Mouse (Mus musculus): ENCODE measurements around the gene Gcsam. TPM values are rescaled to one million over a fixed set of nuclear protein-coding genes. Genes with fewer than 3 reads are reported as not detected.

Gene Gcsam
- total and polyA plus RNA-seq, 3 experiments = 0.49 to 0.53 TPM; not detected in 1

DNA sequence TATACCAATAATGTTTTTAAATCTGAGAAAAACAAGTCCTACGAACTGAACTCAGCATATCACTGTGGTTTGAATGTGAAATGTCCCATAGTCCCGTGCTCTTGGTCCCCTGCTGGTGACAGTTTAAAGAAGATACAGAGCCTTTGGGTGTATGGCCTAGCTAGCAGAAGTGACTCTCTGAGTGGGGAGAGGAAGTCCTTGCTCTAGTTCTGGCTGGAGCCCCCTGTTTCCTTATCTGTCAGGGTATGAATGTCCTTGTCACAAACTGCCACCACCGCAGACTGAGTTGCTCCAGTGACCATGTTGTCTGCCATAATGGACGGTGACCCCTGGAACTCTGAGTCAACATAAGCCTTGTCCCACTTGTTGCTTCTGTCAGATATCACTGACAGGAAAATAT lies 13.1 kb downstream of the Gcsam start:
- ATAC-seq (ENCODE audit: extremely low read depth, insufficient number of reproducible peaks, low FRiP score, poor library complexity, severe bottlenecking) (no peak), DNase-seq (ENCODE audit: low spot score) (no peak)
- Histone ChIP-seq H3K27me3 (ENCODE audit: insufficient read depth, low read length) (no peaks in the 10 kb centered on the region), H3K4me3 (ENCODE audit: low read depth, low read length) (no peak overlapping the region), H3K9me3 (replicated peaks) (no peaks in the 10 kb centered on the region), H3K4me1 (ENCODE audit: insufficient read depth, low read depth, low read length) (no peaks in the 10 kb centered on the region), H3K36me3 (replicated peaks) (no peaks in the 10 kb centered on the region)
- TF ChIP-seq GATA2 (IDR thresholded peaks at IDR 0.05; ENCODE audit: borderline replicate concordance, low read depth, low read length) = no peak
- TF ChIP-seq POLR2AphosphoS5 (IDR thresholded peaks at IDR 0.05; ENCODE audit: insufficient replicate concordance, low read depth, low read length) = no peak
- TF ChIP-seq CTCF (IDR thresholded peaks at IDR 0.05; ENCODE audit: low read depth, low read length) = no peak

GRCm38 (mm10) chr16:45624791-45625190 lies 14.6 kb downstream of the Gcsam start:
- TF ChIP-seq GATA1 (IDR thresholded peaks at IDR 0.05; ENCODE audit: borderline replicate concordance, low read length) = no peak
- no peak for TF ChIP-seq CTCF (IDR thresholded peaks at IDR 0.05; ENCODE audit: low read depth, low read length)
- no peak for TF ChIP-seq POLR2AphosphoS5 (IDR thresholded peaks at IDR 0.05; ENCODE audit: insufficient replicate concordance, low read depth, low read length)
- ATAC-seq (ENCODE audit: extremely low read depth, insufficient number of reproducible peaks, low FRiP score, poor library complexity, severe bottlenecking) (no peak), DNase-seq (ENCODE audit: low spot score) (no peak)
- H3K27me3 ChIP-seq (ENCODE audit: insufficient read depth, low read length) = no peaks in the 10 kb centered on the region
- no peaks in the 10 kb centered on the region for H3K4me1 ChIP-seq (ENCODE audit: insufficient read depth, low read depth, low read length)
- H3K9me3 ChIP-seq (replicated peaks) = no peaks in the 10 kb centered on the region
- H3K4me3 ChIP-seq (ENCODE audit: low read depth, low read length) = no peak overlapping the region
- H3K36me3 ChIP-seq (replicated peaks) = no peaks in the 10 kb centered on the region

- H3K36me3 ChIP-seq (replicated peaks) = no peaks in the 10 kb centered on the region
- ATAC-seq (ENCODE audit: extremely low read depth, insufficient number of reproducible peaks, low FRiP score, poor library complexity, severe bottlenecking) (no peak), DNase-seq (ENCODE audit: low spot score) (no peak)
- no peak overlapping the region for H3K4me3 ChIP-seq (ENCODE audit: low read depth, low read length)
- TF ChIP-seq TAL1 (conservative IDR thresholded peaks at IDR 0.05; ENCODE audit: low read depth, low read length) (no peak), POLR2AphosphoS5 (IDR thresholded peaks at IDR 0.05; ENCODE audit: insufficient replicate concordance, low read depth, low read length) (no peak), GATA1 (IDR thresholded peaks at IDR 0.05; ENCODE audit: borderline replicate concordance, low read length) (no peak), CTCF (IDR thresholded peaks at IDR 0.05; ENCODE audit: low read depth, low read length) (no peak), GATA2 (IDR thresholded peaks at IDR 0.05; ENCODE audit: borderline replicate concordance, low read depth, low read length) (no peak)
- no peaks in the 10 kb centered on the region for H3K4me1 ChIP-seq (ENCODE audit: insufficient read depth, low read depth, low read length)
- no peaks in the 10 kb centered on the region for H3K9me3 ChIP-seq (replicated peaks)
- no peaks in the 10 kb centered on the region for H3K27me3 ChIP-seq (ENCODE audit: insufficient read depth, low read length)
Measured at GRCm38 (mm10) chr16:45625342-45625741, 15.2 kb downstream of the Gcsam start.

GRCm38 (mm10) chr16:45629497-45630105 lies 19.4 kb downstream of the Gcsam start:
- Histone ChIP-seq H3K4me3 (ENCODE audit: low read depth, low read length) (no peak overlapping the region), H3K27me3 (ENCODE audit: insufficient read depth, low read length) (no peaks in the 10 kb centered on the region), H3K36me3 (replicated peaks) (no peaks in the 10 kb centered on the region), H3K4me1 (ENCODE audit: insufficient read depth, low read depth, low read length) (no peaks in the 10 kb centered on the region), H3K9me3 (replicated peaks) (no peaks in the 10 kb centered on the region)
- TF ChIP-seq TAL1 (conservative IDR thresholded peaks at IDR 0.05; ENCODE audit: low read depth, low read length) (no peak), CTCF (IDR thresholded peaks at IDR 0.05; ENCODE audit: low read depth, low read length) (no peak), POLR2AphosphoS5 (IDR thresholded peaks at IDR 0.05; ENCODE audit: insufficient replicate concordance, low read depth, low read length) (no peak), GATA1 (IDR thresholded peaks at IDR 0.05; ENCODE audit: borderline replicate concordance, low read length) (no peak), GATA2 (IDR thresholded peaks at IDR 0.05; ENCODE audit: borderline replicate concordance, low read depth, low read length) (no peak)
- DNase-seq (ENCODE audit: low spot score) = no peak
- ATAC-seq (ENCODE audit: extremely low read depth, insufficient number of reproducible peaks, low FRiP score, poor library complexity, severe bottlenecking) = no peak

GRCm38 (mm10) chr16:45630347-45630960 lies 20.3 kb downstream of the Gcsam start:
- DNase-seq (ENCODE audit: low spot score) (peak; percentile 10), ATAC-seq (ENCODE audit: extremely low read depth, insufficient number of reproducible peaks, low FRiP score, poor library complexity, severe bottlenecking) (peak; percentile 54; the same call in 1 of the 2 replicates)
- Histone ChIP-seq H3K4me1 (ENCODE audit: insufficient read depth, low read depth, low read length) (no peaks in the 10 kb centered on the region), H3K9me3 (replicated peaks) (no peaks in the 10 kb centered on the region), H3K27me3 (ENCODE audit: insufficient read depth, low read length) (no peaks in the 10 kb centered on the region), H3K36me3 (replicated peaks) (no peaks in the 10 kb centered on the region), H3K4me3 (ENCODE audit: low read depth, low read length) (no peak overlapping the region)
- TF ChIP-seq GATA1 (IDR thresholded peaks at IDR 0.05; ENCODE audit: borderline replicate concordance, low read length) = no peak
- TF ChIP-seq CTCF (IDR thresholded peaks at IDR 0.05; ENCODE audit: low read depth, low read length) = 0 out of 2 replicates have a peak, but pooled peaks have one; percentile 24
- TF ChIP-seq TAL1 (conservative IDR thresholded peaks at IDR 0.05; ENCODE audit: low read depth, low read length) = no peak
- TF ChIP-seq POLR2AphosphoS5 (IDR thresholded peaks at IDR 0.05; ENCODE audit: insufficient replicate concordance, low read depth, low read length) = no peak

DNA sequence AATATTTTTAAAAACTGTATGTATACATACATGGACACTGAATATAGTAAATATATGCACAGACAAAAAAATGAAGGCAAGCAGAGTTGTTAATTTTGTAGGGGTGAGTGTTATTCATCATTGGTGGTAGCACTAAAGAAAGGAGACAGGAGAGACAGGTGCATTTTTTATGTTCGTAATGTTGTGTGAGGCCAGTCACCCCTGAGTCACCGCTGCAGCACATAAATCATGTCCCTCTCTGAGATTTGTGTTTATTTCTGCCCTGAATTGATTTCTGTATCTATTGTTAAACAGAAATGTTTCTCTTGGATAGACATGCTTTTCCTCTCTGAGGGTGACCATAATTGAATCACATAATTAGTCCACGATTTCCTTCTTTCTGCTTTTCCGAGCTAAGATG lies 22.2 kb downstream of the Gcsam start:
- no peaks in the 10 kb centered on the region for H3K4me1 ChIP-seq (ENCODE audit: insufficient read depth, low read depth, low read length)
- H3K27me3 ChIP-seq (ENCODE audit: insufficient read depth, low read length) = no peaks in the 10 kb centered on the region
- DNase-seq (ENCODE audit: low spot score) = no peak
- no peak for ATAC-seq (ENCODE audit: extremely low read depth, insufficient number of reproducible peaks, low FRiP score, poor library complexity, severe bottlenecking)
- H3K9me3 ChIP-seq (replicated peaks) = no peaks in the 10 kb centered on the region
- no peaks in the 10 kb centered on the region for H3K36me3 ChIP-seq (replicated peaks)
- TF ChIP-seq CTCF (IDR thresholded peaks at IDR 0.05; ENCODE audit: low read depth, low read length) = no peak
- TF ChIP-seq GATA2 (IDR thresholded peaks at IDR 0.05; ENCODE audit: borderline replicate concordance, low read depth, low read length) = no peak
- no peak for TF ChIP-seq POLR2AphosphoS5 (IDR thresholded peaks at IDR 0.05; ENCODE audit: insufficient replicate concordance, low read depth, low read length)
- no peak for TF ChIP-seq GATA1 (IDR thresholded peaks at IDR 0.05; ENCODE audit: borderline replicate concordance, low read length)
- no peak for TF ChIP-seq TAL1 (conservative IDR thresholded peaks at IDR 0.05; ENCODE audit: low read depth, low read length)
- H3K4me3 ChIP-seq (ENCODE audit: low read depth, low read length) = no peak overlapping the region
